Mouse (Mus musculus) splenic B cell, adult 2 months (primary cell): ENCODE measurements at regions not wholly inside any gene's neighbourhood (a gene's known extent, or its start where the extent isn't known, plus 50 kb on each side); places are given as distances from the start of the nearest gene placed in this dataset.
"Not testable (repeated sequence)": the region's sequence is repeated elsewhere in the genome, so short reads cannot be mapped to it uniquely, and the experiment has no call there.

Experiments
- DNase-seq: peaks from one replicate; pipeline ENCODE4 v3.0.0-alpha.2; 2011; ENCODE audit warnings: low read depth, low spot score
- H3K27me3 ChIP-seq: 2 replicates; pipeline ENCODE4 v1.6.1; 2012; ENCODE audit warnings: mild to moderate bottlenecking, low read length, moderate library complexity, mixed read lengths; ENCODE audit not compliant: control insufficient read depth, poor library complexity, insufficient read depth, severe bottlenecking
- H3K36me3 ChIP-seq: 2 replicates; pipeline ENCODE4 v1.6.1; 2012; ENCODE audit warnings: mild to moderate bottlenecking, low read length, moderate library complexity, mixed read lengths; ENCODE audit not compliant: control insufficient read depth, poor library complexity, insufficient read depth, severe bottlenecking

DNA sequence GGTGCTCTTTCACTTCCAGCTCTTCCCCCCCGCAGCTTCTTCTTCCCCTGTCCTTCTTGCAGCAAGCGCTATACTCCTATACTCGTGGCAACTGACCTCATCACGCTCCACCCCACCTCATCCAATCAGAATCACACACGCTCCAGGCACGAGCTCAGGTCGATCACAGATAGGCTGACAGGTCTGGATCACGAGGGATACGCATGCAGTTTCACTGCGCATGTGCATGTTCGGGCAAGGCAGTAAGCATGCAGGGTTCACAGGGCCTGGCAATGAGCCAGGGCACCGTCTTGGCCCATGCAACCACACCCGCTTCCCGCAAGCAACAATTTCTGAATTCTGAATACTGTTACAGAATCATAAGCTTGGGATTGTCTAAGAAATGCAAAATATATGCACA lies 701.9 kb downstream of the Trib2 start:
- no peak for DNase-seq
- Histone ChIP-seq H3K36me3 (no peaks in the 10 kb centered on the region), H3K27me3 (no peaks in the 10 kb centered on the region)

DNA sequence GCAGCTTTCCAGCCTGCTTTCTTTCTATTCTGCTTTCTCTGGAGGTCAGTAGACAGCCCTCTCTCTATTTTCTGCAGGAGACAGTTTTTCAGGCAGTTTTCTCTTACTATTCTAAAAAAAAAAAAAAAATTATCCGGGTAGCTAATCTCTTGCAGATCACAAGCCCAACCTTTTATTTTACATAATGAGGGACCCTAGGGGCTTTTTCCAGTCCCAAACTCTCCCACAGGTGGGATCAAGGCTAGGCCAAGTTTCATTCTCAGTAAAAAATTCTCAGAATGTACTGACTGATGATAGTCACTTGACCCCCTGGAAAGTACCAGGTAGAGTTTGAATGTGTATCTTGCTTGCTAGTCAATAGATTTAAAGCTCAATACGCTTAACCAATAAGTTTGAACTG lies 705.7 kb downstream of the Trib2 start:
- H3K36me3 ChIP-seq: no peaks in the 10 kb centered on the region
- no peak for DNase-seq
- no peaks in the 10 kb centered on the region for H3K27me3 ChIP-seq

DNA sequence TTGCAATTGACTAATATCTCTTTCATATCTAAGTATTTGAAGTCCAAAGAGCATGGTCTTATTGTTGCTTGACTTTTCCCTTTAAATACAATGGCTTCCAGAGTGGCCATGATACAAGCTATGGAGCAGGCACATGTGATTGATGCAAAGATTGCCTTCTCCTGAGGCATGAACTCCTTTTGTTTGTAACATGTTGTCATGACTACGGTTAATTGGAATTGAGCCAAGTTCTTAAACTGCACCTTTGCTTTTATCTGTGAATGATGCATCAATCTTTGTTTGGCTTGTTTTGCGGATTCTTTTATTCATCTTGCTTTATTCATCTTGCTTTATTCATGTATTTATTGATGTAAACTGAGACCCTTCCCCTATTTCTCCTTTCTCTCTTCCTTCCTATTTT lies 711.8 kb downstream of the Trib2 start:
- DNase-seq: no peak
- no peaks in the 10 kb centered on the region for H3K36me3 ChIP-seq
- no peaks in the 10 kb centered on the region for H3K27me3 ChIP-seq

DNA sequence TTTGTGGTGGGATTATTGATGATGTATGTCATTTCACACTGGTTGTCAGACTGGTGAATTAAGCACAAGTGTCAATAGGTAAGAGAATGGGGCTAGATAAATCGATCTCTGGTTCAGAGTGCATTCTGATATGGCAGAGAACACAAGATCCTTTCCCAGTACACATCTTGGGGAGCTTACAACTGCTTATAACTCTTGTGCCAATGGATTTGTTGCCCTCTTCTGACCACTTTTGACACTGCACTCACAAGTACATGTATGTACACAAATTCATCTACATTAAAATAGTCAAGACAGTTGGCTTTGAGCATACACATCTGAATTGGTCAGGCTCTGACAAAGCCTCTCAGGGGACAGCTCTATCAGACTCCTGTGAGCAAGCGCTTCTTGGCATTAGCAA lies 738.1 kb downstream of the Trib2 start:
- no peaks in the 10 kb centered on the region for H3K36me3 ChIP-seq
- no peaks in the 10 kb centered on the region for H3K27me3 ChIP-seq
- DNase-seq: no peak

DNA sequence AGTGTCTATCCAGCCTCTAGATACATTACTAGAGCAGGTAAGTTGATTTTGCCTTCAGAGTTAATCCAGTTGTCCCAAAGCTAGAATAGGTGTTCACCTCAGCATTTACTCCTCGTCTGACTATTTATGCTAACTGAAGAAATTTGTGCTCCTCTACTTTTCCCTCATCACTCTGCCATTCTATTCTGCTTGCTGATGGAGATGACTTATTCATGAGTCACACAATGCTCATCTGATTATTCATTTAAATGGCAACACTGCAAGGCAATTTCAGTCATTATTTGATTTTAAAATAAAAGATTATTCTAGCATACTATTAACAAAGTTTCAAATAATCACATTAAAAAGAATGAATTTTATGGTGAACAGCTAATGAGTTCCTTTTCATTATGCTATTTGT lies 752.4 kb downstream of the Trib2 start:
- Histone ChIP-seq H3K36me3 (no peaks in the 10 kb centered on the region), H3K27me3 (no peaks in the 10 kb centered on the region)
- DNase-seq: no peak

DNA sequence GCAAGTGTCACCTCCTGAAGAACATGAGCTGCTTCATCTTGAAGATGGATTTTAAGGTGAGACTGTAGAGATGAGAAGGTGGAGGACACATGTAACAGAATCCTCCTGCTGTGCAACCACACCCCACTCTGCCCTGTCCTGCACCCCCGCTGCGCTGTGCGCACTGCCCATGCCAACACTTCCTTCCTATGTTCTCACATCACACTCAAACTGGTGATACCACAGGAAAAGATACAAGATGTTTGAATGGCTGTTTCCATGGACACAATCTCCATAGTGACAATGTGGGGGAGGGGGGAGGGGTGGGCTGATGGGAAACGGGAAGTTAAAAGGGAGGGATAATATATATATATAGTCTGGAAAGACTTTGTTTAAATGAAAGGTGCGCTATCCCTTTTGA lies 765.3 kb downstream of the Trib2 start:
- no peaks in the 10 kb centered on the region for H3K36me3 ChIP-seq

DNA sequence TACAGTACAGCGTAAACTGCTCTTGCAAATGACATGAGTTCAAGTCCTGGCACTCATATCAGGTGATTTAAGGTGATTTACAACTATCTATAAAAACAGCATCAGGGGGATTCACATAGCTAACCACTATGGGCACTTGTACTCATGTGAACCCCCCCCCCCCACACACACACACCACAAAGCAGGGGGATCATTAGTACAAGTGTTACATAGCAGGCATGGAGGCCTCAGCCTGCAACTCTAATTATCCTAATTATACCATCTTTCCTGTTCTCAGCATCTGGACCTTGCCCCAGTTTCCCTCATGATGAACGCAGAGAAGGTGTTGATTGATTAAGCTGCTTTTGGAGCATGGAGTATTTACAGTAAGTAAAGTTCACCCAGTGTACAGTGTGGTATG lies 773.5 kb downstream of the Trib2 start:
- no peak for DNase-seq
- Histone ChIP-seq H3K36me3 (no peaks in the 10 kb centered on the region), H3K27me3 (no peaks in the 10 kb centered on the region)

More for the DNA sequence above, 765.3 kb downstream of the Trib2 start:
- DNase-seq: no peak
- no peaks in the 10 kb centered on the region for H3K27me3 ChIP-seq

DNA sequence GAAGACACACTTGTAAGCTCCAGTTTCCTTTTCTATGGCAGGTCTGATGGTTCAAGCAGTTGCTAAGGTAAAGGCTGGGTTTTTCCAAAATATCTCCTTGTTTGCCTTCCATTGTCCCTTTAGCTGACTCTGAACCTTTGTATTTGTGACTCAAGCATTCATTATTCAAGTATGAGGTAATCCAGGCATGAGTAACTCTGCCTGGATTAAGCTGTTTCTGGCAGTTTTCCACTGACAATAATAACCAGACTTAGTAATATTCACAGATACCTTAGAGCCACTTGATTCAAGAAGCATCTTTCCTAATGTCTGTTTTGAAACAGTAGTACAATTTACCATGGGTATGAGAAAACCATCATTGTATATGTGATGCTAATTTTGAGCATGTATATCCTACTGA lies 805.6 kb downstream of the Trib2 start:
- DNase-seq: no peak
- Histone ChIP-seq H3K27me3 (no peaks in the 10 kb centered on the region), H3K36me3 (no peaks in the 10 kb centered on the region)

DNA sequence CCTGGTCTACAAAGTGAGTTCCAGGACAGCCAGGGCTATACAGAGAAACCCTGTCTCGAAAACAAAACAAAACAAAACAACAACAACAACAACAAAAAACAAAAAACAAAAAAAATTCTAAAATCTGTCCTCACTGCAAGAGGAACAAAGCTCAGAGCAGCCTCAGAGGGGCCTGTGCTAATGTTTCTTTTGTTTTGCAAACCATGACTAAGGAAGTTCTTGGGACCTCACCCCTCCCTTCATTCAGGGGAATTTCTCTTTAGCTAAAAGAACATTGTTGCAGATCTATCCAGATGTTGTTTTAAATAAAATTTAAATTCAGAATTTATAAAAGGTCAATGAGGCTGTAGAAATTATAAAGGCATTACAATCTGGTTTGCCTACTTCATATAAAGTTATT lies 814.3 kb downstream of the Trib2 start:
- not testable (repeated sequence) for DNase-seq, H3K27me3 ChIP-seq, H3K36me3 ChIP-seq
